Mouse (Mus musculus): Measurements from ENCODE around the gene Fam129a.

- TF ChIP-seq CTCF (IDR thresholded peaks at IDR 0.05; ENCODE audit: insufficient read depth, low read length) (no peak), POLR2A (IDR thresholded peaks at IDR 0.05; ENCODE audit: borderline replicate concordance, extremely low read depth, low read depth, low read length) (no peak)
Measured at GRCm38 (mm10) chr1:151689032-151689431, 118.0 kb downstream of the Fam129a start.
